ENCODE assay signal across 17 mouse cellular contexts in genomic region chr3:133131372-133131771, GRCm38 (mm10).
"Had no signal": no experiment of that assay in that cellular context is flagged by ENCODE, and none has a peak within 500 bp of the region (broad histone marks: within the 10 kb centered on the region; RNA-seq: fewer than 3 reads in every experiment).

No protein-coding gene starts in this region.

- H3K9me3 ChIP-seq: neural tube, embryonic 12.5 days; neural tube, embryonic 13.5 days; neural tube, embryonic 15.5 days; stomach, embryonic 15.5 days had no signal

- H3K27me3 ChIP-seq: neural tube, embryonic 12.5 days; neural tube, embryonic 13.5 days; neural tube, embryonic 15.5 days; stomach, embryonic 15.5 days had no signal

- H3K27ac ChIP-seq: neural tube, embryonic 12.5 days; neural tube, embryonic 13.5 days; neural tube, embryonic 15.5 days; stomach, embryonic 15.5 days; stomach, postnatal 0 days had no signal

- H3K4me1 ChIP-seq: neural tube, embryonic 12.5 days; neural tube, embryonic 13.5 days; neural tube, embryonic 15.5 days; stomach, embryonic 15.5 days had no signal

- H3K9ac ChIP-seq: neural tube, embryonic 12.5 days; neural tube, embryonic 13.5 days; neural tube, embryonic 15.5 days; stomach, embryonic 15.5 days had no signal

- H3K36me3 ChIP-seq: neural tube, embryonic 12.5 days; neural tube, embryonic 13.5 days; neural tube, embryonic 15.5 days; stomach, embryonic 15.5 days had no signal

- H3K4me3 ChIP-seq: neural tube, embryonic 12.5 days; neural tube, embryonic 13.5 days; neural tube, embryonic 15.5 days; stomach, embryonic 15.5 days had no signal

- H3K4me2 ChIP-seq: neural tube, embryonic 12.5 days; neural tube, embryonic 13.5 days; neural tube, embryonic 15.5 days; stomach, embryonic 15.5 days had no signal

- DNase-seq: retina, postnatal 1 day; right cerebral cortex, adult 18-20 months; right cerebral cortex, postnatal 14 days; right cerebral cortex, postnatal 25 days; right cerebral cortex, postnatal 4 days; spleen, adult 18-20 months; thymus, adult 18-20 months; thymus, adult 2 months; thymus, postnatal 14 days; thymus, postnatal 25 days; thymus, postnatal 36 days; thymus, postnatal 4 days had no signal
